Mouse (Mus musculus) spleen, adult 18-20 months (tissue): ENCODE measurements around the gene Atxn1.
A peak's percentile ranks its signal among the peaks of the same experiment; 100 is the strongest.

Source experiments
- DNase-seq, 2 experiments: peaks; one replicate each; pipeline ENCODE4 v3.0.0; 2022; ENCODE audit warnings: mixed read lengths in 2 of 2

Gene Atxn1

DNA sequence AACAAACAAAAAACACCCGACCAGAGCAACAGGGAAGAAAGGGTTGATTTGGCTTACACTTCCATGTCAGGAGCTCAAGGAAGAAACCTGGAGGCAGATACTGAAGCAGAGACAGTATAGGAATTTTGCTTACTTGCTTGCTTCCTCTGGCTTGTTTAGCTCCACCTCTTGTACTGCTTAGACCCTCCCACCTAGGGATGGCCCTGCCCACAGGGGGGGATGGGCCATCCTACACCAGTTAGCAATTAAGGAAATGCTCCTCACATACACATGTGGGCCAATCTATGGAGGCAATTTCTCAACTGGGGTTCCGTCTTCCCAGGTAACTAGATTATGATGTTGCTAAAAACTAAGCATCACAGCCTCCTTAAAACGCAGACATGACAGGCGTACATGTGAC lies 39.5 kb downstream of the Atxn1 start:
- DNase-seq: no peak

DNA sequence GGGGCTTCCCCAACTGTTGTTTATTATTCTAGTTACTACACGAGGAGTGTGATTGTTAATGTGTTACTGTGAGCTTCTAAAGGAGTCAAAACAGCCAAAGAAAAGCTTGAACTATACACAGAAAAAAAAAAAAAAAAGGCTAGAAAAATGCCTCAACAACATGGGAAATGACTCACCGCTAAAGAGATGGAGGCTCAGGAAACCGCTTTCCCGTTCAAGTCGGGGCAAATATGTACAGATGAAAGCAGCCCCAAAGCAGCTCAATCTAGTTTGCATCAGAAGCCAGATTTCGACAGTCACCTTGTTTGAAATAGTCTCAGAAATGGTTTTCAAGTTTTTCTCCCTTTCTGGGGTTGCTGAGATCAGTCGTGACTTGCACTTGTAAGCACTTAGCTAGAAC lies 40.3 kb downstream of the Atxn1 start:
- DNase-seq: no peak

DNA sequence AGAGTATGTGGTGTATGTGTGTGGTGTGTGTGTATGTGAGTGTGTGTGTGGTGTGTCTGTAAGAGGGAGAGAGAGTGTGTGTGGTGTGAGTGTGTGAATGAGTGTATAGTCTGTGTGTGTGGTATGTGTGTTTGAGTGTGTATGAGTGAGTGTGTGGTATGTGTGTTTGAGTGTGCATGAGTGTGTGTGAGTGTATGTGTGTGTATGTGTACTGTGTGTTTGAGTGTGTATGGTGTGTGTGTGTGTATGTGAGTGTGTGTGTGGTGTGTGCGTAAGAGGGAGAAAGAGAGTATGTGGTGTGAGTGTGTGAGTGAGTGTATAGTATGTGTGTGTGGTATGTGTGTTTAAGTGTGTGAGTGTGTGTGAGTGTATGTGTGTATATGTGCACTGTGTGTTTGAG lies 41.7 kb downstream of the Atxn1 start:
- no peak for DNase-seq

DNA sequence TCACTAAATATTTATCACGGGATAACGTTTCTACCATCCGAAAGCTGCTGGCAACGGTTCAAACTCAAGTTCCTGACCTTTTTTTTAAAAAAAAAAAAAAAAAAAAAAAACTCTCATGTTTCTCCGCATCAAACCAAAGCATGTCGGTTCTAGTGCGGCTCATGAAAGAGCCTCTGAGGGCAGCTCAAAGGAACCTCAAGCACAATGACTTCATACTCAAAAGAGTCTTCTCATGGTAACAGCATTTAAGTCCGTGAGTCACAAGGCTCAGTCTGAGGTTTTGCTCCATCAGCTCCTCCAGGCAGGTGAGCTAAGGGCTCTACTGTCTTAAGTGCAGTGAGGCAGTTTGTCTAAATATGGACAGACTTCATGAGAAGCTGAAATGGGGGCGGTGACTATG lies 42.3 kb downstream of the Atxn1 start:
- no peak for DNase-seq

DNA sequence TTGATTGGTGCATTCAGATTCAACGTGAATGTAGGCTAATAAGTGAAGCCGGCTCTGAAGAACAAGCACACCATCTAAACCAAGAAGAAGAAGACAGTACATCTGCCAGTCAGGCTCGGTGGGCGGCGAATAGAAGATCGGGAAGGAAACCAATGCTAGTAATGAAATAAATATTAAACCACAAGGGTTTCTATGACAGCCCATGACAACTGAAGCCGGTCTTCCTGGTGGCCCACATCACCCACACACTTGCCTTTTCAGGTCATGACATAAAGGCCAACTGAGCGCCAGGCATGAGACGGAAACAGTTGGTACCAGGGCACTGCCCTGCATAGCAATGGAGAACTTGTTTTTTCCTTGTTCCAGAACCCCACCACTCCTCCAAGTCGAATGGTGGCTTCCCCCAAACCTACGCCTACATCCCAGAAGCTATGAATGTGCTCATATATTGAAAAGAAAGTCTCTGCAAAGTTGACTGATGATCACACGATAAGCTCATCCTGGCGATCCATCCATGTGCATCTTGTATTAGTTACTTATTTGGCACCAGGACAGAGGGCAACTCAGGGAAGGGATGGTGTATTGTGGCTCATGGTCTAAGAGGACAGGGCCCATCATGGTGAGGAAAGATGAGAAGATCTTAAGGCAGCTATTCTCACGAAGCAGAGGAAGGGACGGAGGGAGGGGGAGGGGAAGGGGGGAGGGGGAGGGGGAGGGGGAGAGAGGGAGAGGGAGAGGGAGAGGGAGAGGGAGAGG lies 45.7 kb downstream of the Atxn1 start:
- no peak for DNase-seq

DNA sequence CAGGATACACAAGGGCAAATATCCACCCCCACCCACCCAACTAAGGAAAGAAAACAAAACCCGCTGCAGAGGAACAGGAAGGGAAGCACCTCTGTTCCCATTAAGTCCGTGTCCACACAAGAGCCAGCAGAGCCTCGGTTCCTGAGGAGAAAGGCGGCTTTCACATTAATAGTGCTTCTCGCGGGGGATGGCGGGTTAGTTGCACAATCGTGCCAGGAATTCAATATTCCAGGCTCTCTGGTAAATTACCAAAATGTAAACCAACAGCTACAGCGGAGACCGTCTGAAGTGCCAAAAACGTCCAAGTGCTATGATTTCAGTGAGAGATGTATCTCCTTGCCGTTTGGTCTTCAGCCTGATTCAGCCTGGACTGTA lies 46.8 kb downstream of the Atxn1 start:
- DNase-seq: no peak

DNA sequence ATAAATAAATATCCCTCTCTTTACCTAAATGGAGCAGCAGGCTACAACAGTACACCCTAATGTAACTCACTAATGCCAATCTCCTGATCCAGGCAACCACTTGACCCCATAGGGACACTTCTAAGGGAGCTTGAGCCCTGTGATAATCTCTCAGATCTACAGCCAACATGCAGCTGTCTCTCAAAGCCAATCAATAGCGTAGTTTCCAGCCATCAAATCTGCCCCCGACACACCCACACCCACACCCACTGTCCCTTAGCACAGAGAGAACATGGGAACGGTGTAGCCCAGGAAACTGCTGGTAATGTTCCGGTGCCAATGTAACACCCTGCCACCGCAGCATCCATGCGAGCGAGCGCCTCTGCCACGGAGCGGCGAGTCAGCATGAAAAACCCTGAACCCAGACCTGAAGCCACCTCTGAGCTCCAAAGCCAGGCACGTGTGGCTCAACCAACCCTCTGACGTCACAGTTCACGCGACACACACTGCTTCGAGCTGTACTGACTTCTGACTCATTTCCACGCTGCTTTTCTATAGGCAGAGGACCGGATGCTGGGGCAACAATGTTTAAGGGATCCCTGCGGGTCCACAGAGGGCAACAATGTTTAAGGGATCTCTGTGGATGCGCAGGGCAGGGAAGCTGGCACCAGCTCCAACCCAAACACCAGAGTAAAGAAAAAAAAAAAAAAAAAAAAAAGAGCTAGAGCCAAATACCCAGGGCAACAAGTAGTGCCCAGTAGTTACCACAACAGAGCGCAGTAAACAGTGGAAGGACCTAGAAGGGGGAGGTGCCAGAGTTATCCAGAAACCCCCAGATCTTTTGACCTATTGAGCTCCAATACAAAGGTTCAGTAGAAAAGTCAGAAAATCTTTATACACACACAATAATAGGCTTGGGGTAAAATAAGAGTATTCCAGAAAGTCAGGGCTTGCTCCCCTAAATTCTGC lies 47.5 kb downstream of the Atxn1 start:
- no peak for DNase-seq

DNA sequence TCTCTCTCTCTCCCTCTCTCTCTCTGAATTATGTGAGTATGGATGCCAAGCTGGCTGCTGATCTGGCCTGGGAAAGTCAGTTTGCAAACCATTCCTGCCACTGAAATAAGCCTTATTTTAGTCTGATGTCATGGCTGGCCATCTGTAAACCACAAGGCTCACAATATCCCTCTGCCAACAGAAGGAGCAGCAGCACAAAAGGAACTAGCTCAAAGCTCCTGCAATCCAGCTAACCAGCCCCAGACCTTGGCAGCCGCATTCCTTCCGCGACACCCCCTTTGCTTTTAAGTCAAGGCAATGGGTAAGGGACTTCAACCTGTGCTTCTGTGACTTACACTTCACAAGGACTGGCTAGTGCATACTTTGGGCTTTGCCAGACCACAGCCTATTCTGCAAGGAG lies 48.9 kb downstream of the Atxn1 start:
- DNase-seq: no peak

DNA sequence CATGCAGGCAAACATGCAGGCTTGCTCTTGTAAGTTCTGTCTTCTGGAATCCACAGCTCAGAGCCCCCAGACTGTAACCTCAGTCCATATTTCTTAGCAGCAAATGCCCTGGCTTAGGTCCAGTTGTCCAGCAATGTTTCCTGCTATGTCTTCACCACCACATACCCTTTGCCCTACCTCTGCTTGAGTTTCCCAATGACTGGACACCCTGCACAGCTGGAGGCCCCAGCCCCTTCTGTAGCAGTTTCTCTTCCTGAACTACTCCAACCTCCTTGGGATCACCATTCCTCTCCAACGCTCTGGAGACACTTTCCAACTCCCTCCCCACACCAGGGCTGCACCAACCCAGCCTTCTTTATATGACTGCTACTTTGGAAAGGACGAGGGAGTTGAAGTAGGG lies 49.8 kb downstream of the Atxn1 start:
- DNase-seq: no peak

DNA sequence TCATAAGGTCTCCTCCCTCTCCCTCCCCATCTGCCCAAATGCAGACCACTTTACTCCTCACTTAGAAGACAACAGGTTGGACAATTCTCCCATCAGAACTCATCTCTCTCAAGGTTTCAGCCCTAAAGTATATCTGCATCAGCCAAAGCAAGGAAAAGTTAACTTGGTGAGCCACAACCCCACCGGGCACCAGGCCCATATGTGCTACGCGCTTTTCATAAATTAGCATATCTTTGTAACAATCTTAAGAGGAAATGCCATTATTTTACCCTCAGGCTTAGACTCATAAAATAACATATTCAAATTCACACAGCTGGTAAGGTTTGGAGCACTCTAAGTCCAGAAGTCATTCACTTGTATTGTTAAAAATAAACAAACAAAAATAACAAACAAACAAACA lies 50.7 kb downstream of the Atxn1 start:
- DNase-seq: no peak

DNA sequence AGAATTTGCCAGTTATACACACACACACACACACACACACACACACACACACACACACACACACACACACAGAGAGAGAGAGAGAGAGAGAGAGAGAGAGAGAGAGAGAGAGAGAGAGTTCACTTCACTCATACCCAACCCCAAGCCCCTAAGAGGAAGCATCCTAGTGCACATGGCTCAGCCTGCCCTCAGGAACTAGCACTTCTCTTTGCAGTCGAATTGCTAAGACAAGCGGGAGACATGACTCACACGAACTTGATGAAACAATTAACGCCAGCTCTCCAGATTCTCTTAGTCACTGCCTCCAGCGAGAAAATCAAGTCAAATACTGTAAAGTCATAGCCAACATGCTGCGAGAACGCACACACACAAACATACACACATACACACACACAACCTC lies 53.0 kb downstream of the Atxn1 start:
- no peak for DNase-seq

DNA sequence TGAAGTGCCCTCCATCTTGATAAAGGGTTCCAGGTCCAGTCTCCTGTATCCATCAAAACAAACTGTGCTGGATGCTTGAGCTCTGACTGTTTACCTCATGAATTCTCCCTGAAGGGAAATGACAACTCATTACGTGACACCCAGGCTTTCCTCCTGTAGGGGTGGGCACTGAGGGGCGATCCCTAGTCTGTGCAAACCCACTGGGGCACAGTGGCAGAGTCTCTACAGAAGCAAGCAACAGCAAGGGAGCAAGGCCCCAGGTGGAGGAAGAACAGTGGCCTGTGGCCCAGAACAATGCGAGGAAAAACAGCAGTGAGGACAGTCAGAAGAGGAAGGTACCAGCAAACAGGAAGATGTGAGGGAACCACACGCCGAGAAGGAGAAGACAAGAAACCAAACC lies 53.7 kb downstream of the Atxn1 start:
- DNase-seq: peak; percentile 50 to 51

DNA sequence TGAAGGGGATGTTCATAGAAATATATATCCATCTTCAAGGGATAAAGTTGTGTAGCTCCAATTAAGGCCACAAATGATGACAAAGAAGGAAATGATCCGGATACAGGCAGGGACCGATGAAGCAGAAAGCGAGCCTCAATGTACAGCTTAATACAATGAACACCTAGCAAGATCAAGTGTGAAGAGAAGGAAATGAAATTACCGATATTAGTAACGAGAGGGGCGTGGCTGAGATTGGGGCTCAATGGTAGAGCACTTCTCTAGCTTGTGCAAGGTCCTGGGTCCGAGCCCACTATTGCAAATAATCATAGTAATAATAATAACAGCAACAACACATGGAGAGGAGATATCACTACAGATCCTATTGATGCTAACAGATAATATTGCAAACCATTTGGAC lies 54.5 kb downstream of the Atxn1 start:
- DNase-seq: no peak

DNA sequence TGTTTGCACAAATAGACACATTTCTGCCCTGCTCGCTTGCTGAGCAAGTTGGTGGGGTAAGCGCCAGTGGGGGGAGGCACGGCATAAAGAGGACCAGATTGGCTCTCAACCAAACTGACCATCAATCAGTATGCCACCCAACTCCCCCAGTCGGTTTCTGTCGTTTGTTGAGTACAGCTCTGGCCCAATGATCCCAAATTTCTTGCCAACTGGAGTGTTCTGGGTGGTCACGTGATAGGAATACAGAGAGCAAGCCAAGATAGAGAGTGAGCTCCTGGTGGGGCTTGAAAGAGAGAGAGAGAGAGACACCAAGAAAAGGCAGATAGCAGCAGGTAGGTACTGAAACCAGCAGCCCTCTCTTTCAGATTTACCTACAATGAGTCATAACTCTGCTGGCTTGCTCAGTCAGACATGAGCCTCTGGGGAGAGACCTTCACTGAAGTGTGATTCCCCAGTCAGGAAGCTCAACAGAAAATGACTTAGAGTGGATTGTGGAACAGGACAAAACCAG lies 57.6 kb downstream of the Atxn1 start:
- no peak for DNase-seq

DNA sequence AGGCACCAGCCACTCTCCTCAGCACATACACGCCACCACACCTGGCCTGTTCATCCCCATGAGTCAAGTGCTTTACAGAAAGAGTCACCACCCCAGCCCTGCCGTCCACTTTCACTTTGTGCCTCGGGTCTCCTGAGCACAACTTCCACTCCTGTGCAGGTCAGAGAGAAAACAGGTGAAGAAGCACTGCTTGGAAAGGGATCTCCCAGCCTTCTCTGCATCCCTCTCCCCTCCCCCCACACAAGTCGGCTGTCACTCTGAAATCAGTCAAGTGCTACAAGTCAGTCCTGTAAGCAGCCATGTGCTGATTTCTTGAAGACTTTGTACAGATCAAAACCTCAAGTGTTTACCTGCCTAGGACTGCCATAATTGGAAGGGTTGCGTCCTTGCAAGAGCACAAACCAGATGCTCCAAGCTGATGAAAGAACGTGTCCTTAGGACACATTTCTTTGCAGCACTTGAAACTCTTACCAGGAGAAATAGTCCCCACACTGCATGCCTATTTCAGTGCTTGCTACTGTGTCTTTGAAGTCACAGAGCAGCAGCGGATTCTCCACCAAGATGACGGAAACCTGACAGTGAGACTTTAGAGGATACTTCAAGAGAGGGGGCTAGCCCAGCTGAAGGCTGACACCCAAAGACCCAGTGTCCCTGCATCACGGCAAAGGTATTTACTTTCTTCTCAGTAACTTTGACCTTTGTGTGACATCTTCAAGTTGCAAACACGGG lies 58.2 kb downstream of the Atxn1 start:
- DNase-seq: peak in 1 of 2 experiments; percentile 45

DNA sequence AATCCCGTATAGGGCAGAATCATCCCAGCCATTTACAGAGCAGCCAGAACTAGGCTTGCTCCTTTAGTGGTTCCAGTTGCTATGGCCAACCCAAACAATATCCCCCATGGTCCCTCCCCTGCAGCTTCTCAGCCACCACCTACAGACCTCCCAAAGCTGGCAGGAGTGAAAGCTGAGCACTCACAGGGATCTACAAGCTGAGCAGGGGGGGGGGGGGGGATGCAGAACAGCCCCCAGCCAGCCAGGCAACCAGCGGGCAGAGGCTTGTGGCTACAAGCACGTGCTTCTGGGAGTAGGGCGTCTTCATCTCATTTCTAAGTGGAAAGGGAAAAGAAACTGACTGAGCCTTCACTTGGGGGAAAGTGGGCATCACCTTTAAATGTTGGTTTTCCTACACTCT lies 59.9 kb downstream of the Atxn1 start:
- DNase-seq: no peak

DNA sequence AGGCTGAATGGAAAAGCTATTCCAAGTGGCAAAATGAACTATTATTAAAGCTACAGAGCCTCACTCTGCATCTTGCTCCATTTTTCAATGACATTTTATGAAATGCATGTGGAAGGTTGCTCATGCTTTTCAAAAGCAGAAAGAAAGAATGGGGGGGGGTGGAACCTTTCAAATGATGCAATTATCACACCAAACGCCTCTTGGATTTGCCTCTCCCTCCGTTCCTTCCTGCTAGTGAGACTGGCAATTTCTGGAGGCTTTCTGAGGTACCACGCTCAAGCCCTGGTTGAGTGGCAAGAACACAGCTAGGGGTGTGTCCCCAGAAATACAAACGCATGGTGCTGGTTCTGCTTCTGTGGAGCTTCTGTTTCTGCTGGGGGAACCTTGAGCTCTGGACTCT lies 60.4 kb downstream of the Atxn1 start:
- DNase-seq: no peak

DNA sequence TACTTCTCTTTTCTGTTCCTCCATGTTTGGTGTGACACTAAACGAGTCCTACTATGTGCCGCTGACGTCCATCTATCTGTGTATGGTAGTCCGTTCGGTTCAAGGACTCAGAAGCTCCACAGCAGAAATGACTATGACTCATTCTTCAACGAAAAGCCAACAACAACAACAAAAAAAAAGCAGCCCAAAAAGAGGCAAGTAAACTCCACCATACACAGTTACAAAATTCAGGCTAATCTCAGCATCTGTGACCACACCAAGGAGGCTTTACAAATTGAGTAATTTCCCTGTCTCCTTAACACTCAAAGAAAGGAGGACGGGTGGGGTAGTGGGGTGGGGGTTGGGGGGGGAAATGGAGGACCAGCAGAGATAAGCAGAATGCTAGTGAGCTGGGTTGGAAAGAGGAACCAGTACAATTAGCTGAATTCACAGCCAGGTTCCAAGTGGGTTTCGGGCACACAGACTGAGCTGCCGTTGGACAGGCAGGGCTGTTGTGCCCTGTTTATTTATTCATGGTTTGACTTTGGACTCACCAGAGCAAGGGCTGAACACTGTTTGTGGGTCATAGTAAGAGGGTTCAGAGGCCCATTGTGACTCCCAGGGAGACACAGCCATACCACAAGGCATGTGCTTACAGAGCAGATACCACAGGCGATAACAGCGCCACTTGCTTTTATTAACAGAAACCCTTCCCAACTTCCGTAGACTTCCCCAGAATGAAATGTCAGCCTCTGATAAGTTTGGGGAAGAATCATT lies 61.1 kb downstream of the Atxn1 start:
- no peak for DNase-seq

DNA sequence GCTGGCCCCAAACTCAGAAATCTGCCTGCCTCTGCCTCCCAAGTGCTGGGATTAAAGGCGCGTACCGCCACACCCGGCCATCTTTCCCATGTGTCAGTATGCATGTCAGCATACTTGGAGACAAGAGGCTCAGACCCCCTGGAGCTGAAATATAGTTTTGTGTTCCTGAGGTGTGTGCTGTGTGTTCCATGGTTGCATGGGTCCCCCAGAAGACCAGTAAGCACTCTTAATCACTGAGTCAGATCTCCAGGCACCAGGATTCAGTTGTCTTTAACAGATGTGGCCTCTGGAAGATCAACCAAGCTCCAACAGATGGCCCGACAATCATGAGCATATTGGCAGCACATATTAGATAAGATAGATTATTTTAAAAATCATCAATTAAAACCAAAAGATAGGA lies 62.4 kb downstream of the Atxn1 start:
- no peak for DNase-seq

DNA sequence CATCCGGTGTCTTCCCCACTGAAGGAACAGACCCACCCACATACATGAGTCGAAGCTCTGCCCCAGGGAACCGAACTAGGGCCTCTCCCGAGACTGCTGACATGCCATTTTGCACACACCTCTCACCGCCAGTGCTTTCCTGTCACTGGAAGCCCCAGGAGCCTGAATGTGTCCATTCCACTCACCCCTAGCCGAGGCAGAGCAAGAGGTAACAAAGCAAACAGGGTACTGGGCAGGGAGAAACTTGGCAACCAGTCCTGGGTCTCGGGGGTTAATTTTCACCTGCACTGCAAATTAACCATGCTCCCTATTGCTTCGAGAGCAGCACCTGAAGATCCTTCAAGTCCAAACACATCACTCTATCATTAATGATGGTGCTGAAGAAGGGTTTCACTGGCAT lies 64.0 kb downstream of the Atxn1 start:
- no peak for DNase-seq

DNA sequence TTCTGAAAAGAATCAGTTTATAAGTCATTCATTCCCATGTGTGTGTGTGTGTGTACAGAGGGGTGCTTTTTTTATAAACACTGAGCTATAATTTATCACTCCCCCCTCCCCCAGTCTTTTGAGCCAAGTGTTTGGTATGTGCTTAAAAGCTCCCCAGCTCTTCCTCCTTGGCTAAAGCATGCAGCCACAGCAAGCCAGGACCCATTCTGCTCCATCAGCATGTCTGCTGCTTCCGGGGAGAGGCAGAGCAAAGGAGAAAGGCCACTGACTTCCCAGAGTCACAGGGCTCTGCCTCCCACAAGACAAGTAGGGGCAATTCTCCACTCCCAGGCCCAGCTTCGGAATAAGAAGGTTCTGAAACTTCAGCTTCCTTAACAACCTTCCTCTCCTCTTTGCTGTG lies 67.2 kb downstream of the Atxn1 start:
- no peak for DNase-seq

DNA sequence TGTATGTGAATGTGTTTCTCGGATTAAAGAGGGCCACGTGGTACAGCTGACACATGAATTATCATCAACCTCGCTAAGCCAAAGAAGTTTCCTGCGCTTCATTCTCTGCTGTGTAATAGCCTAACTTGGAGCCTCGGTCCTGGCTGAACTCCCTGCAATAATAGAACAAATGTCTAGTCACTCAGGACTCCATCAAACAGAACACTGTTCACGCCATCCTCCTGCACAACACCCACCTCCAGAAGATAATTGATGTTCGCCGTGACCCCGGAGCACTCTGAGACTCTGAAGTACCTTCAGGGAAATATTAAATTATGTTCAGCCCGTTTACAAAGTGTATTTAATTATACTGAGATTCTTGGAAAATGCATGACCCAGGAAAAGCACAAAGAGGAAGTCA lies 70.0 kb downstream of the Atxn1 start:
- DNase-seq: no peak

DNA sequence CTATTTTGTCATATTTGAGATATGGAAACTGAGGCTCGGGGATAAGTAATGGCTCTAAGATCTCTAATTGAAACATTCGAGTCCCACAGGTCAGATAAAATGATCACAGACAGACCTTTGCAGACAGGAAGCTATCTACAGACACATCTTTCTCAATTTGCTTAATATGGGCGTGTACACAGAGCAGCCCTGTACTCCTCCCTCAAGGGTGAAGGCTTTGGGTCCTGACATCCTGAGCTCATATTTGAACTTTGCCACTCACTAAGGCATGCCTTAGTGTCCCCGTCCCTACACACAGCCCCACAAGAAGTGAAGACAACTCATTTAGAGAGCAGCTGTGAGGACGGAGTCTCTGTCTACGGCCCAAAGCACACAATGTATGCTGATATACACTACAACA lies 70.6 kb downstream of the Atxn1 start:
- no peak for DNase-seq
